Mouse (Mus musculus): ENCODE measurements around the gene Slc4a1ap. TPM values are rescaled to one million over a fixed set of nuclear protein-coding genes. Genes with fewer than 3 reads are reported as not detected.

Gene Slc4a1ap
- polyA plus RNA-seq, 1 experiment: 15.9 TPM

GRCm38 (mm10) chr5:31571023-31571608 lies 44.3 kb downstream of the Slc4a1ap start:
- Histone ChIP-seq H3K79me2 (ENCODE audit: control insufficient read depth, insufficient read depth) (no peaks in the 10 kb centered on the region), H3K4me2 (ENCODE audit: low read depth) (peak overlapping the region; percentile 68), H3K36me3 (ENCODE audit: control insufficient read depth, insufficient read depth) (no peaks in the 10 kb centered on the region), H3K27me3 (ENCODE audit: control insufficient read depth, insufficient read depth, insufficient read length) (no peaks in the 10 kb centered on the region), H3ac (ENCODE audit: control insufficient read depth, insufficient read length) (no peak overlapping the region), H3K4me3 (no peak overlapping the region)
- peak in 1 of 3 experiments; percentile 34 for TF ChIP-seq MYOG (IDR thresholded peaks at IDR 0.05; ENCODE audit: control insufficient read depth in 1 of 3, insufficient read depth in 1 of 3, insufficient read length in 2 of 3, low read depth in 2 of 3)
- no peak for TF ChIP-seq REST (IDR thresholded peaks at IDR 0.05; ENCODE audit: insufficient read depth, insufficient read length)

- TF ChIP-seq TCF3 (IDR thresholded peaks at IDR 0.05; ENCODE audit: insufficient read length, low read depth): no peak
- no peak for TF ChIP-seq SRF (IDR thresholded peaks at IDR 0.05; ENCODE audit: control insufficient read depth, insufficient read length, low read depth)
- TF ChIP-seq MYOD1 (IDR thresholded peaks at IDR 0.05; ENCODE audit: control insufficient read depth in 1 of 3, insufficient read length in 2 of 3, low read depth in 2 of 3): no peak
- no peak for TF ChIP-seq TCF12 (IDR thresholded peaks at IDR 0.05; ENCODE audit: insufficient read depth, poor library complexity, severe bottlenecking)
- no peak for TF ChIP-seq E2F4 (IDR thresholded peaks at IDR 0.05; ENCODE audit: insufficient read depth)
- no peak for TF ChIP-seq POLR2AphosphoS2 (IDR thresholded peaks at IDR 0.05; ENCODE audit: insufficient read length, low read depth)
- no peak for TF ChIP-seq USF1 (IDR thresholded peaks at IDR 0.05; ENCODE audit: low read depth)
- TF ChIP-seq MYOG (IDR thresholded peaks at IDR 0.05; ENCODE audit: control insufficient read depth in 1 of 3, insufficient read depth in 1 of 3, insufficient read length in 2 of 3, low read depth in 2 of 3): no peak
- TF ChIP-seq REST (IDR thresholded peaks at IDR 0.05; ENCODE audit: insufficient read depth, insufficient read length): no peak
- no peak for TF ChIP-seq POLR2A (IDR thresholded peaks at IDR 0.05; ENCODE audit: insufficient read length, low read depth)
- TF ChIP-seq CEBPB (IDR thresholded peaks at IDR 0.05; ENCODE audit: insufficient read depth, poor library complexity, severe bottlenecking): no peak
- no peak for TF ChIP-seq MAX (IDR thresholded peaks at IDR 0.05; ENCODE audit: low read depth)
These were observed 46.9 kb downstream of the Slc4a1ap start for GRCm38 (mm10) chr5:31573722-31574121.

GRCm38 (mm10) chr5:31576539-31576975 lies 49.8 kb downstream of the Slc4a1ap start:
- TF ChIP-seq MYOG (IDR thresholded peaks at IDR 0.05; ENCODE audit: control insufficient read depth in 1 of 3, insufficient read depth in 1 of 3, insufficient read length in 2 of 3, low read depth in 2 of 3) (peak in 1 of 3 experiments; percentile 55), TCF12 (IDR thresholded peaks at IDR 0.05; ENCODE audit: insufficient read depth, poor library complexity, severe bottlenecking) (no peak), MAX (IDR thresholded peaks at IDR 0.05; ENCODE audit: low read depth) (peak; percentile 21), E2F4 (IDR thresholded peaks at IDR 0.05; ENCODE audit: insufficient read depth) (no peak), POLR2A (IDR thresholded peaks at IDR 0.05; ENCODE audit: insufficient read length, low read depth) (peak; percentile 26), REST (IDR thresholded peaks at IDR 0.05; ENCODE audit: insufficient read depth, insufficient read length) (no peak), SRF (IDR thresholded peaks at IDR 0.05; ENCODE audit: control insufficient read depth, insufficient read length, low read depth) (no peak), CEBPB (IDR thresholded peaks at IDR 0.05; ENCODE audit: insufficient read depth, poor library complexity, severe bottlenecking) (0 out of 2 replicates have a peak, but pooled peaks have one; percentile 17), MYOD1 (IDR thresholded peaks at IDR 0.05; ENCODE audit: control insufficient read depth in 1 of 3, insufficient read length in 2 of 3, low read depth in 2 of 3) (peak in 1 of 3 experiments; percentile 70), POLR2AphosphoS2 (IDR thresholded peaks at IDR 0.05; ENCODE audit: insufficient read length, low read depth) (peak; percentile 39), TCF3 (IDR thresholded peaks at IDR 0.05; ENCODE audit: insufficient read length, low read depth) (no peak), USF1 (IDR thresholded peaks at IDR 0.05; ENCODE audit: low read depth) (peak; percentile 36)
- no peak overlapping the region for H3K4me3 ChIP-seq
- peak overlapping the region; percentile 86 for H3K4me2 ChIP-seq (ENCODE audit: low read depth)
- no peak overlapping the region for H3ac ChIP-seq (ENCODE audit: control insufficient read depth, insufficient read length)
- H3K27me3 ChIP-seq (ENCODE audit: control insufficient read depth, insufficient read depth, insufficient read length): no peaks in the 10 kb centered on the region
- H3K36me3 ChIP-seq (ENCODE audit: control insufficient read depth, insufficient read depth): no peaks in the 10 kb centered on the region
- H3K79me2 ChIP-seq (ENCODE audit: control insufficient read depth, insufficient read depth): no peaks in the 10 kb centered on the region

More at GRCm38 (mm10) chr5:31573722-31574121, 46.9 kb downstream of the Slc4a1ap start:
- Histone ChIP-seq H3K4me2 (ENCODE audit: low read depth) (no peak overlapping the region), H3ac (ENCODE audit: control insufficient read depth, insufficient read length) (no peak overlapping the region), H3K79me2 (ENCODE audit: control insufficient read depth, insufficient read depth) (no peaks in the 10 kb centered on the region), H3K4me3 (no peak overlapping the region), H3K27me3 (ENCODE audit: control insufficient read depth, insufficient read depth, insufficient read length) (no peaks in the 10 kb centered on the region), H3K36me3 (ENCODE audit: control insufficient read depth, insufficient read depth) (no peaks in the 10 kb centered on the region)

GRCm38 (mm10) chr5:31581263-31581662 lies 54.5 kb downstream of the Slc4a1ap start:
- H3K79me2 ChIP-seq (ENCODE audit: control insufficient read depth, insufficient read depth): no peaks in the 10 kb centered on the region
- H3K36me3 ChIP-seq (ENCODE audit: control insufficient read depth, insufficient read depth): no peaks in the 10 kb centered on the region
- H3K27me3 ChIP-seq (ENCODE audit: control insufficient read depth, insufficient read depth, insufficient read length): no peaks in the 10 kb centered on the region
- no peak overlapping the region for H3K4me3 ChIP-seq
- no peak overlapping the region for H3K4me2 ChIP-seq (ENCODE audit: low read depth)
- TF ChIP-seq TCF12 (IDR thresholded peaks at IDR 0.05; ENCODE audit: insufficient read depth, poor library complexity, severe bottlenecking) (no peak), POLR2AphosphoS2 (IDR thresholded peaks at IDR 0.05; ENCODE audit: insufficient read length, low read depth) (no peak), USF1 (IDR thresholded peaks at IDR 0.05; ENCODE audit: low read depth) (no peak), E2F4 (IDR thresholded peaks at IDR 0.05; ENCODE audit: insufficient read depth) (no peak), MYOG (IDR thresholded peaks at IDR 0.05; ENCODE audit: control insufficient read depth in 1 of 3, insufficient read depth in 1 of 3, insufficient read length in 2 of 3, low read depth in 2 of 3) (no peak), TCF3 (IDR thresholded peaks at IDR 0.05; ENCODE audit: insufficient read length, low read depth) (no peak), MYOD1 (IDR thresholded peaks at IDR 0.05; ENCODE audit: control insufficient read depth in 1 of 3, insufficient read length in 2 of 3, low read depth in 2 of 3) (no peak), SRF (IDR thresholded peaks at IDR 0.05; ENCODE audit: control insufficient read depth, insufficient read length, low read depth) (no peak), CEBPB (IDR thresholded peaks at IDR 0.05; ENCODE audit: insufficient read depth, poor library complexity, severe bottlenecking) (no peak), MAX (IDR thresholded peaks at IDR 0.05; ENCODE audit: low read depth) (no peak), REST (IDR thresholded peaks at IDR 0.05; ENCODE audit: insufficient read depth, insufficient read length) (no peak), POLR2A (IDR thresholded peaks at IDR 0.05; ENCODE audit: insufficient read length, low read depth) (no peak)
- H3ac ChIP-seq (ENCODE audit: control insufficient read depth, insufficient read length): no peak overlapping the region

Measured in myocyte (in vitro differentiated cells).